17 mouse cellular contexts compared by ENCODE assay signal in the genomic region with DNA sequence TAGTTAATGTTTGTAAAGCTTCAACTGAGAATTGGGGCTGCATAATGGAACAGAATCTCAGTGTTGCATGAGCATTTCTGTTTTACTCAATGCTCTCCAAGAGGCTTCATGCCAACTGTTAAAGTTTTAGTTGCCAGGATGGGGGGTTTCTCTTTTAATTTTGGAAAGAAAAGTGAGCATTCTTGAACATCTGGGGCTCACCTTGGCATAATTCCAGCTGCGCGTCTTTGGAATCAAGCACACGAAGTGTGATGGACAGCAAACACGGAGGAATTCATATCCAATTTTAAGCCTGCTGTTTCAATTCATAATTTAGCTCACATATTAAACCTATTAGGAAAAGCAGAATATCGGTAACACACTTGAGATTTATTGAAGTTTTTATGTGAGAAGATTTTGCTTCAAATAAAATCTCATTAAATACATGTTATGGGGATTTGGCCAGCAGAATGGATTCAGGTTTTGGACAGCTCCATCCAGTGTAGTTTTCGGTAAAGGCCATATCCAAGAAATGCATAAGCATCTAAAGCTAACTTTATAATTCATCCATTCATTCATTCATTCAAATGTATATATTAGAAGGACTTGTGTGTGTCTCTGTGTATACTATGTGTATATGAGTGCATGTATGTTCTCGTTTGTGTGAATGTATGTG.
"Had no signal": no experiment of that assay in that cellular context is flagged by ENCODE, and none has a peak within 500 bp of the region (broad histone marks: within the 10 kb centered on the region; RNA-seq: fewer than 3 reads in every experiment).

No protein-coding gene starts in this region.

- ATAC-seq: intestine, embryonic 16.5 days; liver, postnatal 0 days had no signal

- H3K4me3 ChIP-seq: kidney, embryonic 15.5 days; left cerebral cortex, adult 2 months; liver, embryonic 13.5 days; megakaryocyte, embryonic 14.5 days; neural tube, embryonic 12.5 days had no signal

- H3K9ac ChIP-seq: kidney, embryonic 15.5 days; liver, embryonic 13.5 days; liver, postnatal 0 days; neural tube, embryonic 12.5 days had no signal

- H3K4me1 ChIP-seq: kidney, embryonic 15.5 days; liver, embryonic 13.5 days; megakaryocyte, embryonic 14.5 days; neural tube, embryonic 12.5 days had no signal

- H3K27ac ChIP-seq: kidney, embryonic 15.5 days; left cerebral cortex, adult 2 months; liver, embryonic 13.5 days; macrophage; neural tube, embryonic 12.5 days had no signal

- H3K9me3 ChIP-seq: kidney, embryonic 15.5 days; liver, embryonic 13.5 days; neural tube, embryonic 12.5 days had no signal

- H3K36me3 ChIP-seq: kidney, embryonic 15.5 days; liver, embryonic 13.5 days; neural tube, embryonic 12.5 days had no signal

- DNase-seq: kidney, adult 2 months; kidney, postnatal 25 days; liver; liver, embryonic 13.5 days; liver, postnatal 0 days; retina, postnatal 1 day; right cerebral cortex, postnatal 4 days; spleen, adult 18-20 months; thymus, adult 18-20 months; thymus, postnatal 14 days had no signal

- H3K27me3 ChIP-seq: kidney, embryonic 15.5 days; liver, embryonic 13.5 days; megakaryocyte, embryonic 14.5 days; neural tube, embryonic 12.5 days had no signal

- H3K4me2 ChIP-seq: kidney, embryonic 15.5 days; liver, embryonic 13.5 days; midbrain, embryonic 11.5 days; neural tube, embryonic 12.5 days had no signal
